Mouse (Mus musculus) bone marrow, adult 2 months (tissue): ENCODE measurements around the gene Zfp811.

ENCODE experiments used
- CTCF ChIP-seq: fragments of 200-500 bp; IDR thresholded peaks from 2 replicates; pipeline ENCODE4 v1.5.1; 2011; ENCODE audit warnings: low read length, control low read depth; ENCODE audit not compliant: control insufficient read depth, insufficient read depth
- POLR2A ChIP-seq: fragments of 200-500 bp; IDR thresholded peaks from 2 replicates; pipeline ENCODE4 v1.6.1; 2011; ENCODE audit warnings: low read depth, mild to moderate bottlenecking, control low read depth, low read length, borderline replicate concordance; ENCODE audit not compliant: control insufficient read depth

DNA sequence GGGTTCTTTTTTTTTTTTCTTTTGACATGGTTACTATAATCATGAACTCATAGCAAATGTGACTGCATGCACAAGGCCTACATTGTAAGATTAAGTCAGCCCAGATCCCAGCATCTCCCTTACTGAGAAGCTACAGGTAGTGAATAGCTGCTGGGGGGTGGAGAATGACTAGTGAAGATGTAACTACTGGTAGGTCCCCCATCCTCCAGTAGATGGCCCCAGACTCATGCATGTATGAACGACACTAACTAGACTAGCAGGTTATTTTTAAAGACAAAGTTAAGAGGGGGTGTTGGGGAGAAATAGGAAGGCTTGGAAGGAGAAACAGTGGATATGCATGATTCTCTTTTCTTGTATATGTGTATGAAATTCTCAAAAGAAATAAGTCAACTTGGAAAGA lies 38.5 kb downstream of the Zfp811 start:
- no peak for TF ChIP-seq CTCF
- TF ChIP-seq POLR2A = no peak
